Mouse (Mus musculus) bone marrow, adult 2 months (tissue): Measurements from ENCODE around the gene Hfe2.

ENCODE experiments used
- CTCF ChIP-seq: fragments of 200-500 bp; IDR thresholded peaks from 2 replicates; pipeline ENCODE4 v1.5.1; 2011; ENCODE audit warnings: low read length, control low read depth; ENCODE audit not compliant: control insufficient read depth, insufficient read depth
- POLR2A ChIP-seq: fragments of 200-500 bp; IDR thresholded peaks from 2 replicates; pipeline ENCODE4 v1.6.1; 2011; ENCODE audit warnings: low read depth, mild to moderate bottlenecking, control low read depth, low read length, borderline replicate concordance; ENCODE audit not compliant: control insufficient read depth

DNA sequence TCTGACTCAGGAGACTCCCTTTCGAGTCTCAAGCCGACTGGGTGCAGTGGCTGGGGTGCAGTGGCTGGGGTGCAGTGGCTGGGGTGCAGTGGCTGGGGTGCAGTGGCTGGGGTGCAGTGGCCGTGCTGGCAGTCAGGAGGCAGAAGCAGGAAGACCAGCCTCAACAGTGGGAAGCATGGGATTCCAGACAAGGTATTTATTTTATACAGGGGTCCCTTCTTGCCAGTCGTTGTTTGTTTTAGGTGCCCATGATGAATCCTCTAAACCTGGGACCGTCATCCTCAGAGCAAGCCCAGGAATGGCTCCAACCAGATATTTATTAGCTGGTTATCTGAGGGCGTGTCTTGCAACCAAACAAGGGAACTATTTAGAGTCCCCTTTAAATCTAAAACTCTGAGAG, 28.6 kb downstream of the Hfe2 start:
- no peak for TF ChIP-seq CTCF
- TF ChIP-seq POLR2A = no peak
